Mouse (Mus musculus) E14TG2a.4 (cell line): ENCODE data around the gene Slc5a1.

ENCODE experiments used
- CTCF ChIP-seq: conservative IDR thresholded peaks from 2 replicates; pipeline ENCODE4 v1.5.1; 2014; ENCODE audit warnings: low read length
- NANOG ChIP-seq: IDR thresholded peaks from 2 replicates; pipeline ENCODE4 v1.6.1; 2014; ENCODE audit warnings: borderline replicate concordance, low read length, mixed read lengths

GRCm38 (mm10) chr5:33070071-33070470 lies 33.9 kb upstream of the Slc5a1 start:
- TF ChIP-seq CTCF (no peak), NANOG (no peak)
